8 mouse cellular contexts compared by ENCODE assay signal in genomic region chr9:75541497-75541896, GRCm38 (mm10). TPM values are rescaled to one million over a fixed set of nuclear protein-coding genes. Genes with fewer than 3 reads are reported as not detected.
DNase-seq lines count a peak whose midpoint lies in the region; ATAC-seq lines count a peak whose summit lies in the region.

No protein-coding gene starts in this region.

- WGBS in heart, embryonic 16.5 days, result 6% methylated on average over 5 of the region's 5 CpGs
- 20% methylated on average over 5 of the region's 5 CpGs for WGBS in liver, embryonic 11.5 days

- no peaks in the 10 kb centered on the region for H3K27me3 ChIP-seq in heart, embryonic 16.5 days (ENCODE audit: control insufficient read depth, insufficient read depth, low read length)
- no peaks in the 10 kb centered on the region for H3K27me3 ChIP-seq in liver, embryonic 11.5 days (replicated peaks; ENCODE audit: control insufficient read depth, insufficient read depth, low read length)

- no peak overlapping the region for H3K4me3 ChIP-seq in heart, embryonic 16.5 days (ENCODE audit: low read length)
- no peak overlapping the region for H3K4me3 ChIP-seq in liver, embryonic 11.5 days (ENCODE audit: low read depth, low read length)

- H3K4me1 ChIP-seq in heart, embryonic 16.5 days (ENCODE audit: control insufficient read depth, insufficient read depth, low read length), result peaks cover 21% of the 10 kb centered on the region
- H3K4me1 ChIP-seq in liver, embryonic 11.5 days (replicated peaks; ENCODE audit: control insufficient read depth, insufficient read depth, low read length), result peaks cover 7% of the 10 kb centered on the region

- H3K4me2 ChIP-seq in heart, embryonic 16.5 days (ENCODE audit: low read depth, low read length), result peak overlapping the region; percentile 7; the same call in 1 of the 2 replicates
- H3K4me2 ChIP-seq in liver, embryonic 11.5 days, result no peak overlapping the region

- peak; percentile 52; the same call in 1 of the 2 replicates for ATAC-seq in heart, embryonic 16.5 days (replicated peaks; ENCODE audit: extremely low read depth, insufficient read depth, low FRiP score)
- no peak for ATAC-seq in liver, embryonic 11.5 days (replicated peaks; ENCODE audit: low FRiP score)

- peak; percentile 18 to 24 for DNase-seq in spleen, adult 18-20 months
- DNase-seq in spleen, postnatal 14 days (ENCODE audit: low spot score in 2 of 2), result no peak
- peak; percentile 44 for DNase-seq in lung, postnatal 14 days
- peak; percentile 56 for DNase-seq in thymus, postnatal 14 days
- DNase-seq in layer of hippocampus, adult 18-20 months (ENCODE audit: low spot score in 2 of 2), result no peak
- no peak for DNase-seq in liver, embryonic 11.5 days (ENCODE audit: low spot score)
- no peak for DNase-seq in ovary, postnatal 14 days (ENCODE audit: low spot score)

- H3K27ac ChIP-seq in heart, embryonic 16.5 days (ENCODE audit: low read length), result peak overlapping the region; percentile 51
- no peak overlapping the region for H3K27ac ChIP-seq in liver, embryonic 11.5 days (ENCODE audit: low read depth, low read length)

- no peaks in the 10 kb centered on the region for H3K9me3 ChIP-seq in heart, embryonic 16.5 days (replicated peaks; ENCODE audit: control insufficient read depth, low read length)
- no peaks in the 10 kb centered on the region for H3K9me3 ChIP-seq in liver, embryonic 11.5 days (ENCODE audit: control insufficient read depth, low read length)

- H3K36me3 ChIP-seq in heart, embryonic 16.5 days (ENCODE audit: control insufficient read depth, insufficient read depth), result no peaks in the 10 kb centered on the region
- no peaks in the 10 kb centered on the region for H3K36me3 ChIP-seq in liver, embryonic 11.5 days (ENCODE audit: control insufficient read depth, insufficient read depth, low read length)

- 0 out of 2 replicates have a peak overlapping the region, but pooled peaks have one; percentile 5 for H3K9ac ChIP-seq in heart, embryonic 16.5 days (ENCODE audit: low read length)
- no peak overlapping the region for H3K9ac ChIP-seq in liver, embryonic 11.5 days (ENCODE audit: low read depth, low read length)

RNA-seq across cellular contexts. Expression of gene Tmod3, which starts 18.0 kb away (rescaled TPM):
- polyA plus RNA-seq in heart, embryonic 16.5 days (2015; fragmentation: Nextera tagmentation; extraction: Ambion mirVana), result 90.3 and 91.7 TPM in 2 replicates
- 10 to 100 TPM; 39.9 to 41.2 TPM for total RNA-seq in layer of hippocampus, adult 18-20 months (2021)
- polyA plus RNA-seq in liver, embryonic 11.5 days (2014; fragmentation: Nextera tagmentation; extraction: Ambion mirVana), result 63.2 and 63.6 TPM in 2 replicates

Comparison
In these comparisons a context has a peak if more than half of its experiments do, and no peak if none do; other contexts are left out.
1. DNase-seq: peak in spleen, adult 18-20 months (2 of 2), lung, postnatal 14 days (single experiment) and thymus, postnatal 14 days (single experiment); none in spleen, postnatal 14 days (0 of 2), layer of hippocampus, adult 18-20 months (0 of 2), liver, embryonic 11.5 days (single experiment) and ovary, postnatal 14 days (single experiment).